Mouse (Mus musculus): ENCODE data around the gene Tmem45a.

Tmem45a gene

GRCm38 (mm10) chr16:56795481-56796139 is 90.4 kb downstream of the Tmem45a start, which contains the start of gene Adgrg7:
Gene Adgrg7 (minus strand): TSS chr16:56795855.
- no peak for DNase-seq

- no peak for DNase-seq
Observed at GRCm38 (mm10) chr16:56794383-56795144, 91.4 kb downstream of the Tmem45a start.

- no peak for DNase-seq
Observed at GRCm38 (mm10) chr16:56793778-56794177, 92.2 kb downstream of the Tmem45a start.

GRCm38 (mm10) chr16:56785943-56786342 is 100.0 kb downstream of the Tmem45a start:
- DNase-seq: no peak

- DNase-seq: peak; percentile 22
Observed at GRCm38 (mm10) chr16:56771163-56772105, 114.5 kb downstream of the Tmem45a start.

Measured in right cerebral cortex, postnatal 4 days (tissue).